Mouse (Mus musculus) kidney, adult 2 months (tissue): Measurements from ENCODE around the gene Zbtb22. TPM values are rescaled to one million over a fixed set of nuclear protein-coding genes. Genes with fewer than 3 reads are reported as not detected.
"Not testable (repeated sequence)": the region's sequence is repeated elsewhere in the genome, so short reads cannot be mapped to it uniquely, and the experiment has no call there.

Experiments used
- DNase-seq: peaks from one replicate; pipeline ENCODE4 v3.0.0; 2021
- H3K27ac ChIP-seq: fragments of 200-500 bp; 2 replicates; pipeline ENCODE4 v1.5.1; 2012; ENCODE audit warnings: low read depth, low read length, control low read depth, inconsistent platforms; ENCODE audit not compliant: insufficient read depth
- H3K27me3 ChIP-seq: fragments of 200-500 bp; replicated peaks from 2 replicates; pipeline ENCODE4 v1.6.1; 2012; ENCODE audit warnings: mild to moderate bottlenecking, moderate library complexity, low read length, inconsistent platforms; ENCODE audit not compliant: control insufficient read depth, insufficient read depth
- H3K36me3 ChIP-seq: fragments of 200-500 bp; 2 replicates; pipeline ENCODE4 v1.6.1; 2012; ENCODE audit warnings: mild to moderate bottlenecking, moderate library complexity, low read length, inconsistent platforms; ENCODE audit not compliant: control insufficient read depth, insufficient read depth
- H3K4me1 ChIP-seq: fragments of 200-500 bp; 2 replicates; pipeline ENCODE4 v1.6.1; 2011; ENCODE audit warnings: low read length; ENCODE audit not compliant: control insufficient read depth, insufficient read depth
- H3K4me3 ChIP-seq: fragments of 200-500 bp; 2 replicates; pipeline ENCODE4 v1.5.1; 2011; ENCODE audit warnings: mild to moderate bottlenecking, low read depth, low read length, control low read depth; ENCODE audit not compliant: insufficient read depth
- CTCF ChIP-seq: fragments of 200-500 bp; conservative IDR thresholded peaks from 2 replicates; pipeline ENCODE4 v1.5.1; 2011; ENCODE audit warnings: low read depth, mild to moderate bottlenecking, control low read depth, low read length, moderate library complexity, mixed read lengths; ENCODE audit not compliant: insufficient read depth, insufficient read length
- POLR2A ChIP-seq: fragments of 200-500 bp; IDR thresholded peaks from one replicate; pipeline ENCODE4 v1.6.1; 2011; ENCODE audit warnings: low read depth, low read length, control low read depth
- WGBS: fragments of 180-500 bp; shearing (Covaris S2); methylation state at CpG from one replicate; pipeline ENCODE4 v1.1.7; 2018; 5-methylcytosine and 5-hydroxymethylcytosine counted together
- polyA plus RNA-seq: library from polyadenylated mRNA; depleted of rRNA; stranded (reverse); fragments of >200 nt; gene quantifications from 2 replicates; pipeline ENCODE4 v1.2.3, GENCODE M21; 2012

Gene Zbtb22
- polyA plus RNA-seq, 1 experiment, result 31.6 TPM

- DNase-seq, result peak; percentile 100
- Histone ChIP-seq H3K27me3 (no peaks in the 10 kb centered on the region), H3K4me1 (no peaks in the 10 kb centered on the region), H3K27ac (no peak within 1 kb of the TSS), H3K4me3 (peak within 1 kb of the TSS; percentile 66), H3K36me3 (no peaks in the 10 kb centered on the region)
- under 1% methylated on average over 49 of the region's 49 CpGs for WGBS
- peak; percentile 96; the same call in 1 of the 2 replicates for TF ChIP-seq CTCF
- TF ChIP-seq POLR2A, result no peak
These were observed 25.1 kb upstream of the Zbtb22 start, which contains the start of gene Kifc1 for GRCm38 (mm10) chr17:33890533-33891059. Kifc1 (minus strand) TSS chr17:33890661.

- Histone ChIP-seq H3K27ac (no peak overlapping the region), H3K4me3 (no peak overlapping the region), H3K36me3 (no peaks in the 10 kb centered on the region), H3K4me1 (no peaks in the 10 kb centered on the region), H3K27me3 (no peaks in the 10 kb centered on the region)
- 47% methylated on average over 2 of the region's 2 CpGs for WGBS
- DNase-seq, result no peak
- TF ChIP-seq POLR2A, result no peak
- TF ChIP-seq CTCF, result no peak
These were observed 24.3 kb upstream of the Zbtb22 start for GRCm38 (mm10) chr17:33891357-33891756.

- not testable (repeated sequence) for H3K36me3 ChIP-seq, DNase-seq, H3K4me3 ChIP-seq, H3K4me1 ChIP-seq, H3K27ac ChIP-seq, H3K27me3 ChIP-seq
- WGBS, result 73% methylated on average over 6 of the region's 6 CpGs
These were observed 23.8 kb upstream of the Zbtb22 start for GRCm38 (mm10) chr17:33891892-33892291.

- H3K4me1 ChIP-seq, result no peaks in the 10 kb centered on the region
- no peak overlapping the region for H3K27ac ChIP-seq
- H3K27me3 ChIP-seq, result no peaks in the 10 kb centered on the region
- H3K36me3 ChIP-seq, result no peaks in the 10 kb centered on the region
- no peak for TF ChIP-seq POLR2A
- TF ChIP-seq CTCF, result no peak
- DNase-seq, result no peak
- H3K4me3 ChIP-seq, result no peak overlapping the region
- WGBS, result 38% methylated on average over 7 of the region's 7 CpGs
These were observed 23.3 kb upstream of the Zbtb22 start for GRCm38 (mm10) chr17:33892429-33892828.

- 86% methylated on average over 4 of the region's 4 CpGs for WGBS
- H3K36me3 ChIP-seq, DNase-seq, H3K27ac ChIP-seq, H3K27me3 ChIP-seq, H3K4me3 ChIP-seq, H3K4me1 ChIP-seq: not testable (repeated sequence)
These were observed 22.7 kb upstream of the Zbtb22 start for GRCm38 (mm10) chr17:33893011-33893410.

- 43% methylated on average over 6 of the region's 6 CpGs for WGBS
- Histone ChIP-seq H3K4me3 (no peak overlapping the region), H3K27me3 (no peaks in the 10 kb centered on the region), H3K27ac (no peak overlapping the region), H3K4me1 (no peaks in the 10 kb centered on the region), H3K36me3 (no peaks in the 10 kb centered on the region)
- TF ChIP-seq POLR2A (no peak), CTCF (peak; percentile 63)
- peak; percentile 57 for DNase-seq
These were observed 18.4 kb upstream of the Zbtb22 start for GRCm38 (mm10) chr17:33897114-33897794.

- not testable (repeated sequence) for H3K36me3 ChIP-seq, H3K4me3 ChIP-seq, H3K4me1 ChIP-seq, H3K27ac ChIP-seq, DNase-seq, H3K27me3 ChIP-seq
- 84% methylated on average over 4 of the region's 4 CpGs for WGBS
These were observed 17.5 kb upstream of the Zbtb22 start for GRCm38 (mm10) chr17:33898193-33898592.
